Mouse (Mus musculus) MN1 (cell line): ENCODE data around the gene Olfr629.
"Not testable (repeated sequence)": the region's sequence is repeated elsewhere in the genome, so short reads cannot be mapped to it uniquely, and the experiment has no call there.

Experiments used
- DNase-seq: peaks from one replicate; pipeline ENCODE4 v3.0.0-alpha.2; 2016; ENCODE audit warnings: low spot score

Gene Olfr629

DNA sequence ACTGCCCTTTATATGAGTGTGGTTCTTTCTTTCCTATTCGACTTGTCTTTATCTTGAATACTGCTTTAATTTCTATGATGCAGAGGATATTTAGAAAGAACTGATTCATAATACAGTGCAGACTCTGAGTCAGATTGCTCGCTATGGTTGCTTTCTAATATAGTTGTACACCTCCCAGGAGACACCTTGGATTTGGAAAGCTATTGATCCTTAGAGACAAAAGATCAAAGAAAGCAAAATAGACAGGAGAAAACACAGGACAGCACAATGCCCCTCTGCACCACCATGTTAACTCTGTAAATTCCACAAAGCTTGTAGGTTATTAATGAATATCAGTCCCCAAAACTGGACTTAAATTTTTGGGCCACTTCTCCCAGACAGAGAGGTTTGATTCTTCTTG, at the start of gene Olfr629:
TSS of gene Olfr629 (minus strand) at position 101 of the 400 bp plus-strand sequence.
- DNase-seq = no peak

DNA sequence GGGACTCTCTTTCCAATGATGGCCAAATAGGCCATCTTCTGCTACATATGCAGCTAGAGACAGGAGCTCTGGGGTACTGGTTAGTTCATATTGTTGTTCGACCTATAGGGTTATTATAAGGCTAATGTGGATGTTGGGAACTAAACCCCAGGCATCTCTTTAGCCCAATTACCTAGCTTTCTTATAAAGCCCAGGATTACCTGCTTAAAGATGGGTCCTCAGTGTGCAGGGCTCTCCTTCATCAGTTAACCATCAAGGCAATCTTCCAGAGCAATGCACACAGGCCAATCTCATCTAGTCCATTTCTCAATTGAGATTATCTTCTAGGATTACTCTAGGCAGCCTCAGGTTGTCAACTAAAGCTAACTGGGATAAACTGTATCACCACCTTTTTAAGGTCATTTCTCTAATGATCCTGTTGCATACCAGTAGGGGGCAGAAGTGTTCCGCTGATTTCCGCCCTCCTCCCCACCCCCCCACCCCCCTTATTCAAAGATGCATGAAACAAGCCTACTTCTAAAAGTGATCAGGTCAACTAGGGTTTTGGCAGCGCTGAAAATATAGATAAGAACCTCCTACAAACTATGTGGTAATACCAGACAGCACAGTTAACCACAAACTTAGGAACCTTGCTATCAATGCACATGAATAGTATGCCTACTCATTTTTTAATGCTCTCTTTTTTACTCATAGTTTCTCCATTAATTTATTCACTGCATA, 48.1 kb upstream of the Olfr629 start:
- DNase-seq = no peak

DNA sequence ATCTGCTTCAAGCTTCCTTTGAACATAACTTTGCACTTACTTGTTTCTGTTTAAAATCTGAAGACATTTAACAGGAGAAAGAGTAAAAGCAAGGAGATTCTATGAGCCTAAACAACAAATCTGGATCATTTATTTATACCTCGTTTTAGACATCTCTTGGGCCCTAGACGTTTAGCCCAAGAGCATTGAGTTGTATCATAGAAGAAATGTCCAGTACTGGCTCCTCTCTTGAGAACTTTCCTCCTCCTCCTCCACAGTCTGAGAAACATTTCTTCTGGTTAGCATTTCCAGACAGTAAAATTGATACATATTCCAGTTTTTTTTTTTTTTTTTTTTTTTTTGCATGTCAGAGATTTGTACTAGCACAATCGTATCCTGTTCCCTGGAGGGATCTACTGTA, 47.0 kb upstream of the Olfr629 start, which contains the start of gene Olfr67:
TSS of gene Olfr67 (minus strand) at position 101 of the 400 bp plus-strand sequence.
- no peak for DNase-seq

DNA sequence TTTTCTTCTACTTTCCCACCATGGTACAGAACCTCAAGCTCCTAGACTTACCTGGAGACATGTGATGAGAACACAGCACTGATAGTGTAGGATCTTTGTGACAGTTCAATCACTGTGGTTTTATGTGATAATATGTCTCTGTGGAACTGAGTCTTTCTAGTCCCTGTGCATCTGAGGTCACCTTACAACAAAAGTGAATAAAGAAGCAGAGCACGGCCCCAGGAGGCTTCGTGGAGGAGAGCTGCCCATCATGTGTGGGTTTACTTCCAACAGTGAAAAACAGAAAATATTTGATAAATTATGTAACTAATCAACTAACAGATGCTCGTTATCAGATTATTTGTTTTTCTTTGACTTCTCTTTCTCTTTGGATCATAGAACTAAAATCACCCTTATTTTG, 34.9 kb upstream of the Olfr629 start, which contains the start of gene Olfr68:
TSS of gene Olfr68 (minus strand) at position 101 of the 400 bp plus-strand sequence.
- DNase-seq = no peak

DNA sequence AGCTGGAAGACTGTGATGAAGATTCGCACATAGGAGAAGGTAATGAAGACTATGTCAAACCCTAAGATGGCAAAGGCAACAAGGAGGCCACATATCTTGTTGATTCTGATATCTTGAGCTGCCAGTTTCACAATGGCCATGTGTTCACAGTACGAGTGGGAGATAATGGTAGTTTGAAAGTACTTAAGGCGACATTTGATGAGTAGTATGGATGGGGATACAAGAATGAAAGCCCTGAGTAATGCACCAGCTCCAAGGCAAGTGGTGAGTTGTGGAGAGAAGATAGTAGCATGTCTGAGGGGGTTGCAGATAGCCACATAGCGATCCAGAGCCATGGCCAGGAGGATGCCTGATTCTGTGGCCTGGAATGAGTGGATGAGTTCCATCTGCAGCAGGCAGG, 32.9 kb upstream of the Olfr629 start:
- DNase-seq = not testable (repeated sequence)

DNA sequence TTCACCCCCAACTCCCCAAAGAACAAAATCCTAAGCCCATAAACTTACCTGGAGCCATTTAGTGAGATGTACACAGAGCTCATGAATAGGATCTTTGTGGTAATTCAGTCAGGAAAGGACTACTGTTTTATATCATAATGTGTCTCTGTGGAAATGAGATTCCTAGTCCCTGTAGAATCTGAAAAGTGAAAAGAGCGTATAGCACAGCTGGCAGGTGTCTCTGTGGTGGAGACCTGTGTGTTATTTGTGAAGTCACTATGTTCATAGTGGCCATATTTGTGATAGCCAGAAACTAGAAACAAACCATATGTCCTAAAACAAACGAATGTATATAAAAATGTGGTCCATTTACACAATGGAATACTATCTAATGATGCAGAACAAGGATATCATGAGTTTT, 26.8 kb upstream of the Olfr629 start, which contains the start of gene Olfr69:
TSS of gene Olfr69 (minus strand) at position 101 of the 400 bp plus-strand sequence.
- no peak for DNase-seq

DNA sequence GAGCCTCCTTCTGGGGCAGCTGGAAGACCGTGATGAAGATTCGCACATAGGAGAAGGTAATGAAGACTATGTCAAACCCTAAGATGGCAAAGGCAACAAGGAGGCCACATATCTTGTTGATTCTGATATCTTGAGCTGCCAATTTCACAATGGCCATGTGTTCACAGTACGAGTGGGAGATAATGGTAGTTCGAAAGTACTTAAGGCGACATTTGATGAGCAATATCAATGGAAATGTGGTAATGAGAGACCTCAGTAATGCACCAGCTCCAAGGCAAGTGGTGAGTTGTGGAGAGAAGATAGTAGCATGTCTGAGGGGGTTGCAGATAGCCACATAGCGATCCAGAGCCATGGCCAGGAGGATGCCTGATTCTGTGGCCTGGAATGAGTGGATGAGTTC, 22.9 kb upstream of the Olfr629 start:
- not testable (repeated sequence) for DNase-seq

DNA sequence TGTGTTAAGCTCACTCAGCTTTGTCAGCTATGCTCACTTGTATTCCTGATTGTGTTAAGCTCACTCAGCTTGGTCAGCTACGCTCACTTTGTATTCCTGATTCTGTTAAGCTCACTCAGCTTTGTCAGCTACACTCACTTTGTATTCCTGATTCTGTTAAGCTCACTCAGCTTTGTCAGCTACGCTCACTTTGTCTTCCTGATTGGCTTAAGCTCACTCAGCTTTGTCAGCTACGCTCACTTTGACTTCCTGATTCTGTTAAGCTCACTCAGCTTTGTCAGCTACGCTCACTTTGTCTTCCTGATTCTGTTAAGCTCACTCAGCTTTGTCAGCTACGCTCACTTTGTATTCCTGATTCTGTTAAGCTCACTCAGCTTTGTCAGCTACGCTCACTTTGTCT, 17.5 kb upstream of the Olfr629 start:
- DNase-seq = not testable (repeated sequence)

DNA sequence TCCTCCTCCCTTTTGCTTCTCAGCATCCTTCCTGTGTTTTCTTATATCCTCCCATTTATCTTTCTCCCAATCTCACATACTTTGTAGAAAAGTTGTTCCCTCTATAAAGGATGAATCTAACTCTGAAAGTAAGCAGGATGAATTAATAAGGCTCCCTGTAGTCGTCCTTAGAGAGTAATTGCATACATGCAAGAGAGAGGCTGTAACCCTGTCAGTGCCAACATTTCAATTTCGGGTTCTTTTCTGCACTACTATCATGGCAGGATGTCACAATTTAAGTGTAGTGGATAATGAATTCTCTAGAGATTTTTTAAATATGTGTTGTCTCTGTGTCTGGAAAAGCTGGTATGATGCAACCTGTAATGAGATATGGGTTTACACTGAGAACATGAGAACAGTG, 12.5 kb upstream of the Olfr629 start, which contains the start of gene Olfr630:
TSS of gene Olfr630 (minus strand) at position 101 of the 400 bp plus-strand sequence.
- peak; percentile 21 for DNase-seq

DNA sequence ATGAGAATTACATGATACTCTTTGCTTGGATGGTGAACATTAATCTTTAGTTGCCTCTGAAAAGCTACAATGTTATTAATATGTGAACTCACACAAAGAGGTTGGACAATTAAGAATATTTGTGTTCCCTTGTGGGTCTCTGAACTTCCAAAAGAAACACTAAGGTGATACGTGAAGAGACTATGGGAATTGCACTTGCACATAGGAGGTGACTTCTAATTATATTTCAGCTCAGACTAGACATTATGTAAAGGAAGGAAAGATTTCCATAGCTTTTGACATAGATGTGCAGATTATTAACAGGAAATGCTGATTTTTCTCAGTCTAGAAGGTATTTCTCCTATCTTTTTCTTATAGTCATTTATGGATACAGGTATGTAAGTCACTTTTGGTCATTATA, 14.7 kb downstream of the Olfr629 start, which contains the start of gene Olfr628:
TSS of gene Olfr628 (plus strand) at position 301 of the 400 bp plus-strand sequence.
- DNase-seq = no peak

DNA sequence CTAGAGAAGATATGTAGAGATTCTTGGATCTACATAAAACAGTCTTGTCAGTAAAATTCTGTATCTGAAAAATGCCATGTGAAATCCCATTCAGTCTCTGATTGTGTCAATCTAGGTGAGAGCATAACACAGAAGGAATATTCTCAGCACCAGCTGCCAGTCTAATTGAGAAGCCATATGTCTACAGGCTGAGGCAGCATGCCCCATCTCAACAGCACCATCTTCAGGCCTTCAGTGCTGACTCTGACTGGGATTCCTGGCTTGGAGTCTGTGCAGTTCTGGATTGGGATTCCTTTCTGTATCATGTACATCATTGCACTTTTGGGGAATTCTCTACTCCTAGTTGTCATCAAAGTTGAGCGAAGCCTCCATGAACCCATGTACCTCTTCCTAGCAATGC, 28.3 kb downstream of the Olfr629 start:
- DNase-seq = not testable (repeated sequence)

DNA sequence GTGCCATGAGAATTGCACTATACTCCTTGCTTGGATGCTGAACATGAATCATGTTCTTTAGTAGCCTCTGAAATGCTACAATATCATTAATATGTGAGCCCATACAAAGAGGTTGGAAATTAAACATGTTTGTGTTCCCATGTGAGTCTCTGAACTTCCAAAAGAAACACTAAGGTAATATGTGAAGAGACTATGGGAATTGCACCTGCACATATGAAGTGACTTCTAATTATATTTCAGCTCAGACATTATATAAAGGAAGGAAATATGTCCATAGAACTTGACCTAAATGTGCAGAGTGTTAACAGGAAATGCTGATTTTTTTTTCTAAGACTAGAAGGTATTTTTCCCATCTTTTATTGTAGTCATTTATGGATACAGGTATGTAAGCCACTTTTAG, 30.4 kb downstream of the Olfr629 start, which contains the start of gene Olfr243:
TSS of gene Olfr243 (plus strand) at position 301 of the 400 bp plus-strand sequence.
- DNase-seq = no peak

DNA sequence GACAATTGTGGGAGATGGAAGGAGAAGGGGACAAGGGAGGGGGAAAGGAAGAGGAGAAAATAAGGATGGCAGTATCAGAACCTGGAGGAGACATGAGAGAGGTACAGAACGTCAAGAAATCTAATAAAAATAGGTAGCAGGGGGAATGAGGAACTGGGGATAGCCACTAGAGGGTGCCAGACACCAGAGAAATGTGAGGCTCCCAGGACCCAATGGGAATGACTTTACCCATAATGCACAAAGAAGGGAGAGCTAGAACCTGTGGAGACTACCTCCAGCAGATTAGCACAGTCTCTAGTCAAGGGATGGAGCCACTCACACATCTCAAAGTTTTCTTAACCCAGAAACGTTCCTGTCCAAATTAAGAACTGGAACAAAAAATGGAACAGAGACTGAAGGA, 32.7 kb downstream of the Olfr629 start:
- no peak for DNase-seq

DNA sequence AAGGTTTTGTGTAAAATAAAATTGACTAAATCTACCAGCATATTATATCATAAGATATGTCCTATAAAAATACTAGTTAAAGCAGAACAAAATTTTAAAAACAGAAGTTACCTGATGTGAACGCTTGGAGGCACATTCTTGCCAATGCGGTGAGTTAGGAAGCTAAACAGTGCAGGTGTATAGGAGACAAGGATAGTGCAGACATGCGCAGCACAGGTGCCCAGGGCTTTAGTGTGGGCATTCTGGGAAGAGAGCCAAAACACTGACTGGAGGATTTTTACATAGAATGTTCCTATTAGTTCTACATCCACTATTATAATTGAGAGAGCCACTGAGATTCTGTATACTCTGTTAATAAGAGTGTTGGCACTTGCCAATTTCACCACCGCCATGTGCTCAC, 45.3 kb downstream of the Olfr629 start:
- DNase-seq = no peak
